Mouse (Mus musculus) small intestine, adult 2 months (tissue): ENCODE measurements around the gene Shkbp1.

Experiments
- CTCF ChIP-seq: fragments of 200-500 bp; IDR thresholded peaks from 2 replicates; pipeline ENCODE4 v1.5.1; 2012; ENCODE audit warnings: low read depth, mild to moderate bottlenecking, control low read depth, inconsistent platforms, low read length, moderate library complexity, mixed read lengths; ENCODE audit not compliant: insufficient replicate concordance, insufficient read length; ENCODE audit errors: extremely low read depth
- POLR2A ChIP-seq: fragments of 200-500 bp; IDR thresholded peaks from 2 replicates; pipeline ENCODE4 v1.6.1; 2012; ENCODE audit warnings: low read depth, mild to moderate bottlenecking, control low read depth, inconsistent platforms, low read length, moderate library complexity

GRCm38 (mm10) chr7:27391416-27391815 lies 35.6 kb upstream of the Shkbp1 start:
- no peak for TF ChIP-seq CTCF
- no peak for TF ChIP-seq POLR2A
